Mouse (Mus musculus) forebrain, embryonic 16.5 days (tissue): Measurements from ENCODE around the gene Tirap. TPM values are rescaled to one million over a fixed set of nuclear protein-coding genes. Genes with fewer than 3 reads are reported as not detected.
A peak's percentile ranks its signal among the peaks of the same experiment; 100 is the strongest.

ENCODE experiments used
- ATAC-seq: fragments of 200-750 bp; cut with Nextera tagmentation; 2 replicates; pipeline ENCODE4 v1.8.0; 2017; ENCODE audit warnings: mild to moderate bottlenecking, moderate library complexity
- H3K27ac ChIP-seq: fragments of 300-500 bp; sonication (generic); 2 replicates; pipeline ENCODE4 v1.5.1; 2014; ENCODE audit warnings: low read length, control low read depth
- H3K27me3 ChIP-seq: fragments of 300-500 bp; sonication (generic); replicated peaks from 2 replicates; pipeline ENCODE4 v1.6.1; 2014; ENCODE audit warnings: low read length; ENCODE audit not compliant: control insufficient read depth, insufficient read depth
- H3K36me3 ChIP-seq: fragments of 300-500 bp; sonication (generic); 2 replicates; pipeline ENCODE4 v1.6.1; 2014; ENCODE audit not compliant: control insufficient read depth, insufficient read depth
- H3K4me1 ChIP-seq: fragments of 300-500 bp; sonication (generic); replicated peaks from 2 replicates; pipeline ENCODE4 v1.6.1; 2014; ENCODE audit warnings: low read length; ENCODE audit not compliant: control insufficient read depth, insufficient read depth
- H3K4me2 ChIP-seq: fragments of 300-500 bp; sonication (generic); 2 replicates; pipeline ENCODE4 v1.6.1; 2014; ENCODE audit warnings: mild to moderate bottlenecking, low read length, control low read depth
- H3K4me3 ChIP-seq: fragments of 300-500 bp; sonication (generic); replicated peaks from 2 replicates; pipeline ENCODE4 v1.5.1; 2014; ENCODE audit warnings: mild to moderate bottlenecking, low read length, control low read depth
- H3K9ac ChIP-seq: fragments of 300-500 bp; sonication (generic); replicated peaks from 2 replicates; pipeline ENCODE4 v1.6.1; 2014; ENCODE audit warnings: low read depth, low read length, control low read depth
- H3K9me3 ChIP-seq: fragments of 300-500 bp; sonication (generic); 2 replicates; pipeline ENCODE4 v1.6.1; 2016; ENCODE audit warnings: low read length; ENCODE audit not compliant: control insufficient read depth
- WGBS: fragments of 180-500 bp; shearing (Covaris S2); extraction: QIAGEN DNeasy Blood & Tissue Kit; methylation state at CpG from one replicate; pipeline ENCODE4 v1.1.7; 2014; 5-methylcytosine and 5-hydroxymethylcytosine counted together
- polyA plus RNA-seq: library from polyadenylated mRNA; unstranded; fragments of >200 nt; fragmentation: Nextera tagmentation; extraction: Ambion mirVana; gene quantifications from 2 replicates; pipeline ENCODE4 v1.2.1, GENCODE M21; 2015

Gene Tirap
- polyA plus RNA-seq, 1 experiment from 2014 or later, result 4.2 TPM

DNA sequence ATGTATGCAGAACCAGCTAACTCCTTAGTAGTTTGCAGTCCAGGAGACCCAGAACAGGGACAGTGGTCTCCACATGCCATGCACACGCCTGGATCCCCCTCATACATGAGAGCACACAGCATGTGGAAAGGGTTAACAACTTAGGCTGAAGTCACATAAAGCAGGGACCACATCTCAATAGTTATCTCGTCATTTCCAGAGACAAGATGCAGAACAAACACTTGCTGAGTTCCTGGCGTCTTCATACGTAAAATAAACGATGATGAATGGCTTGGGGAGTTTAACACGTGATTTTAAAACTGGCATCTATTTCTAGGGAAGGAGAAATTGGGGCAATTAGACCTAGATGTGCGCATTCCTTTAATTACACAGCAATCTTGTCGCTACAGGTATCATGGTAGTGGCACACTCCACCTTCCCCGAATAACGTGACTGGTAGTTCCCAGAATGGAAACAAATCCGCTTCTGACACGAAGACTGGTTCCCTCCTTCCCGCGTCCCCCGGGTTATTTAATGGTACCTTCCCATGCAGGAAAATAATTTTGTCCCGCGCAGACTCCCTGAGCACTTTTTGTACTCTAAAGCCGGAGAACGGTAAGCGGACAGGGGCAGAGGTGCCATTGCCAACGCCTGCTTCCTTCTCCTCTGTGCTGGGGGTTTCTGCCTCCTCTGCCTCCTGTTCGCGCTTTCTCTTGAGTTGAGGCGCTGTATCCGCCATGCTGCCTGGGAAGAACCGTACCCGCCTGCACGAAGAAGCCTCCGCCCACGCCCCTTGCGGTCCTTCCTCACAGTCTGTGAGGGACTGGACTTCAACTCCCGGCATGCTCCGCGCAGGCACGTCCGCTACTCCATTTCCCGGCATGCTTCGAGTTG is 24.6 kb downstream of the Tirap start, which contains the start of gene Dcps:
Gene Dcps, minus strand, starts transcription at position 811 of the 873 bp plus-strand sequence.
- Histone ChIP-seq H3K9me3 (no peaks in the 10 kb centered on the region), H3K4me3 (peak within 1 kb of the TSS; percentile 70), H3K4me2 (peak within 1 kb of the TSS; percentile 87), H3K27me3 (no peaks in the 10 kb centered on the region), H3K27ac (peak within 1 kb of the TSS; percentile 96), H3K4me1 (peaks cover 9% of the 10 kb centered on the region), H3K36me3 (no peaks in the 10 kb centered on the region), H3K9ac (peak within 1 kb of the TSS; percentile 79)
- peak; percentile 98 for ATAC-seq
- under 1% methylated on average over 38 of the region's 38 CpGs for WGBS

DNA sequence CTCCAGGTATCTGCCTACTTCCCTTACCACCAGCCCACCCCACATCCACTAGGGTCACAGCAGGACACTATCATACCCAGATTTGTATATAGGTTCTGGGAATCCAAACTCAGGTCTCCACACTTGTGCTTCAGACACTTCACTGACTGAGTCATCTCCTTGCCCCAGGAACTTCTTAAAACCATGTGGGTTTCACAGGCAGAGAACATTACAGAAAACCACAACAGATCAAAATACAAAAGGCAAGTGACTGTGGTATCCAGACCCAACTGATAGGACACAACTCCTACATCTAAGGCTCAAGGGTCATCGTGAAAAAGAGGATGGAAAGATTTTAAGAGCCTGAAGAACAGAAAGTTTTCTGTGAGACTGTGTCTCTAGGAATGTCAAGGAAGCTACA is 26.8 kb downstream of the Tirap start:
- H3K9ac ChIP-seq, result no peak overlapping the region
- WGBS, result 97% methylated on average over 1 of the region's 1 CpGs
- ATAC-seq, result no peak

DNA sequence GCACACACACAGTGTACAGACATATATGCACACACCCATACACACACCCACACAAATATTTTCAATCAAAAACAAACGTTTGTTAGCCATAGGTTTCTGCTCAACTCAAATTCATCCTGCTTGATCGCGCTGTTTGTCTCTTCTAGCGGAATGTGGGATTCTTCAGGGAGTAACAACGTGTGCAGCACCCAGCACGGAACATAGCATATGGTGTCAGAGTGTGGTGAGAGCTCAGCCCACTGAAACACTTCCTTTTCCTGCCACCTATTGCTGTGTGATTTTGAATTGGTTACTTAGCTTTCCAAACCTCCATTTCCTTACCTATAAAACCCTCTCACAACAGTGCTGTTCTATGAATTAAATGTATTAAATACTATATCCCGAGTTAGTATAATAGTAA is 30.0 kb downstream of the Tirap start:
- no peak for ATAC-seq
- H3K36me3 ChIP-seq, result 0 out of 2 replicates have a peak, but pooled peaks cover 4% of the 10 kb centered on the region
- 91% methylated on average over 7 of the region's 7 CpGs for WGBS
- H3K27ac ChIP-seq, result no peak overlapping the region
- H3K9ac ChIP-seq, result no peak overlapping the region
- H3K9me3 ChIP-seq, result no peaks in the 10 kb centered on the region
- H3K4me1 ChIP-seq, result peaks cover 15% of the 10 kb centered on the region
- no peaks in the 10 kb centered on the region for H3K27me3 ChIP-seq
- H3K4me3 ChIP-seq, result no peak overlapping the region
- H3K4me2 ChIP-seq, result no peak overlapping the region

More for the DNA sequence above, 26.8 kb downstream of the Tirap start:
- Histone ChIP-seq H3K4me2 (no peak overlapping the region), H3K27me3 (no peaks in the 10 kb centered on the region), H3K27ac (no peak overlapping the region), H3K9me3 (no peaks in the 10 kb centered on the region), H3K36me3 (0 out of 2 replicates have a peak, but pooled peaks cover 4% of the 10 kb centered on the region), H3K4me3 (no peak overlapping the region), H3K4me1 (peaks cover 9% of the 10 kb centered on the region)

DNA sequence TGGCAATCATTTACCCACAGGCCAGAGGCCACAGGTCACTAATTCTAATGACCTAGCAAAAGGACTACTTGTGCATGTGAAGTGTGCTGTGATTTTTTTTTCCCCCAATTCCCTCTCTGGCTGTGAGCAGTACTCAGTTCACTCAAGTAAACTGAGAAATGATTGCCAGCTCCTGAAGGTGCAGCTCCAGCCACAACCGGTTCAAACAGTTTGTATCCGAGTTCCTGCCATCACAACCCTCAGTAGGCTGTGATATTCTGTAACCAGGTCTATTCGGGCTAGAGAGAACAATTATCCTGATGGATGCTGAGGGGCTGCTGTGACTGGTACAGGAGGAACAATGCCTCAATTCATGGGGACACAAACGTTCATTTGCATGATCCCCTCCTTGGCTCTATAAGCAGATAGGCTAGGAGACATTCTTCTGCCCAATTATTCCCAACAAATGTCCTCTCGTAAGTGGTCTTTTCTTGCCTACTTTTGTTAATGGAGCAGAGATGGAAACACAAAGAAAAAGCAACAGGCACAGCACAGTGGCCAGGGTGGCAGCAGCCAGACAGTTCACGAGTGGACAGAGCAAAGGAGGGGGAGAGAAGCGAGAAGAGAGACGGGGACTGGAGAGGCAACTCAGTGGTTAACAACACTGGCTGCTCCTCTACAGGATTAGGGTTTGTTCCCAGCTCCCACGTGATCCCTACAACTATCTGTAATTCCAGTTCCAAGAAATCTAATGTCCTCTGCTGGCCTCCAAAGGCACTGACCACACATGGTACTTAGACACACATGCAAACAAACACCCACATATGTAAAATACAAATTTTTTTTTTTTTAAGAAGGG is 33.1 kb downstream of the Tirap start:
- no peaks in the 10 kb centered on the region for H3K9me3 ChIP-seq
- 5% methylated on average over 9 of the region's 9 CpGs for WGBS
- peak; percentile 65 for ATAC-seq
- H3K27me3 ChIP-seq, result no peaks in the 10 kb centered on the region
- no peak overlapping the region for H3K4me3 ChIP-seq
- H3K27ac ChIP-seq, result no peak overlapping the region
- no peak overlapping the region for H3K4me2 ChIP-seq
- peaks cover 10% of the 10 kb centered on the region for H3K4me1 ChIP-seq
- H3K36me3 ChIP-seq, result 0 out of 2 replicates have a peak, but pooled peaks cover 4% of the 10 kb centered on the region
- no peak overlapping the region for H3K9ac ChIP-seq

DNA sequence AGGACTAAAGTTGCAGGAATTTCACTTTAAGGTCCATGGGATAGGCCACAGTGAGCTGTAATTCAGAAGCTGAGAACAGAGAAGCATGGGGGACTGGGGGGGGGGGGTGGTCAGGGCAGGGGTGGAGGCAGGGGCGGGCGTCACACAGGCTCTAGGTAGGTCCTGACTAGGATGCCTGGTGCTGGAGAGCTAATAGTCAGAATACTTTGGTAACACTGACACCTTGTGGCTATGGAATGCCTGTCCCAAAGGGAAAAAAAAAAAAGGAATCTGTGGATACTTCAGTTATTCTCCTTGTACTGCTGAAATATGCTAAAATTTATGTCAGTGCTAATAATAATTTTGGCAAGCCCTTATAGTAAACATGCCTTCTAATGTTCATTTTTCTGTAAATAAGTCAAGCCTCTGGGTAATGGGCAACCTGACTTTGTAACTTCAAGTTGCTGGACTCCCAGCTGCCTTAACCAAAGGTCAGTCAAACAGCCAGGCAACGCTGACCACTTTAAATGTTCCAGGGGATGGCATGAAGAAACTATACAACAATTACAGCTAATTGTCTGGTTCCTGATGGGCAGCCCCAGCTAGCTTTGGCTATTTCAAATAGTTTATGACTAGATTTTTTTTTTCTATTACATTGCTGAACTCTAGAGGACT is 33.8 kb downstream of the Tirap start:
- no peak overlapping the region for H3K27ac ChIP-seq
- no peak overlapping the region for H3K9ac ChIP-seq
- 32% methylated on average over 3 of the region's 3 CpGs for WGBS
- H3K4me1 ChIP-seq, result peaks cover 10% of the 10 kb centered on the region
- no peaks in the 10 kb centered on the region for H3K27me3 ChIP-seq
- H3K4me2 ChIP-seq, result no peak overlapping the region
- ATAC-seq, result peak; percentile 62
- 0 out of 2 replicates have a peak, but pooled peaks cover 4% of the 10 kb centered on the region for H3K36me3 ChIP-seq
- H3K9me3 ChIP-seq, result no peaks in the 10 kb centered on the region
- no peak overlapping the region for H3K4me3 ChIP-seq

DNA sequence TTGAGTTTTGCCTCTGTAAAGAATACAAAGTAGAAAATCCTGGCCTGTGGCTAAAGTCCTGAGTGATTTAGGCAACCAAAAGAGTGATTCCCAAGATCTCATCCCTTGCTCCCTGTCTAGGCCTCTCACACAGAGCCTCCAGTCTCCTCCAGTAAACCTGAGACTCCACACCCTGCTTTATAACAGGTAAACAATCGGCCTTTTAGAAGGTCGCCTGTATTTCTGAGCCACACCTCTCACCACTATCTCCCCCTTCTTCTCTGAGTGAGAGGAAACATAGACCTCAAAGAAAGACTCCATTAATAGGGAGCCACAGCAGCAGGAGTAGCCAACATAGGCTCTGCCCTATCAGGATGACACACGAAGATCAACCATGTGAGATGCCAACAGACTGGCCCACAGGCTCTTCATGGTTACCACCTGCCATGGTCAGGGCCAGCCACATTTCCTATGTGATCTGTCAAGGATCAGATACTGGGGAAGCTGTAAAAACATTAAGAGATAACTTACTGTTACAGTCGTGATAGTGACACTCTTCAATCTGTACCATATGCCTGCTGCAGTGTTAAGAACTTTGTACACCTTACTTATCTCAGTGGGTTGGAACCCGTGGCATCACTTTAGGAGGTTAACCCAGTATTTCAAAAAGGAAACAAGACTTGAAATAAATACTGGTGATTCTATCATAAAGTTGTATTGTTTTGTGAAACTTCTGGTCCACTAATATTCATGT is 35.8 kb downstream of the Tirap start:
- WGBS, result 86% methylated on average over 5 of the region's 5 CpGs
- Histone ChIP-seq H3K9me3 (no peaks in the 10 kb centered on the region), H3K27ac (no peak overlapping the region), H3K4me1 (peaks cover 10% of the 10 kb centered on the region), H3K27me3 (no peaks in the 10 kb centered on the region), H3K4me2 (no peak overlapping the region), H3K4me3 (no peak overlapping the region), H3K9ac (no peak overlapping the region), H3K36me3 (no peaks in the 10 kb centered on the region)
- no peak for ATAC-seq

DNA sequence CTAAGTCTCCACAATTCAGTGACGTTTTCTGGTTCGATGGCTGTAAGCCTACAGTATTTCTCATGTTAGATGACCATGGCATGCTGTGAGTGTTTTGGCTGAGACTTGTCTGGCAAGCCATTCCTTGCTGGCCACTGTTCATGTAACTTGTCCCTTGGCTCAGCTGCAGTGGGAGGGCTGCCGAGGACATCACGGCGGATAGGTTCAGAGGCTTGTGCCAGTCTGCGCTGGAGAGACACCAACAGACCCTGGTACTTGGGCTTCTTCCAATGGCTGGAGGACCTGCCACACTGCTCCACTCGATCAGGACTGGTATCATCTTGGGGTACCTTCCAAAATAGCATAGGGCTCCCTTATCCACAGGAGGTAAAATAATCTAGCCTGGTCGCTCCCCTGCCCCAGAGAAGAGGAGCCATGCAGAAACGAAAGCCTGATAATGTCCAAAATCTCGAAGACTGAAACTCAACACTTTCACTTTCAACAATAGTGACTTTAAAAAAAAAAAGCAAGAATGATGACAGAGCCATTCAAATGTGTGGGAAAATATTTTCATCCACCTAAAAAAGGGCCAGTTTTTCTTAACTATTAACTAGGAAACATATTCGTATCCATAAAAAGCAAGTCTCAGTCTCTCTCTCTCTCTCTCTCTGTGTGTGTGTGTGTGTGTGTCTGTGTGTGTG is 36.9 kb downstream of the Tirap start:
- Histone ChIP-seq H3K9ac (no peak overlapping the region), H3K4me1 (peaks cover 10% of the 10 kb centered on the region), H3K4me2 (no peak overlapping the region), H3K27ac (no peak overlapping the region), H3K4me3 (no peak overlapping the region), H3K9me3 (no peaks in the 10 kb centered on the region), H3K36me3 (no peaks in the 10 kb centered on the region), H3K27me3 (no peaks in the 10 kb centered on the region)
- 84% methylated on average over 11 of the region's 11 CpGs for WGBS
- no peak for ATAC-seq

DNA sequence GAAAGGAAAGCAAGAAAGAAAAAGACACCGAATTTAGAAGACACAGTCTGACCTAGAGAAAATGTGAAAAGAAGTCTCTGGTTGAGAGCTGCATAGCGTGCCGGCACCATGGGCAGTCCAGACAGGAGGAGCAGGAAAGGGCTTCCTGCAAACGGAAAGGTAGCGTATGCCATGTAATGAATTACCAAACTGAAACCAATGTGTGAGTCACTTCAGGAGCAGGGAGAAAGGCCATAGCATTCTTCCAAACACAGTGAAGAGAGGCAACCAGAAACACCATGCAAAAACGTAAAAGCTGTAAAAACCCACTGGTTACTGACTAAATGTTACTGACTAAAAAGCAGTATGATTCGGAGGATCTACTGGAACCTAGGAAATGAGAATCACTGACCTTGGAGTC is 38.4 kb downstream of the Tirap start:
- Histone ChIP-seq H3K27ac (no peak overlapping the region), H3K36me3 (no peaks in the 10 kb centered on the region), H3K9ac (no peak overlapping the region), H3K4me2 (no peak overlapping the region), H3K27me3 (no peaks in the 10 kb centered on the region), H3K4me1 (peaks cover under 1% of the 10 kb centered on the region), H3K9me3 (no peaks in the 10 kb centered on the region), H3K4me3 (no peak overlapping the region)
- ATAC-seq, result no peak
- WGBS, result 89% methylated on average over 7 of the region's 7 CpGs
